Mouse (Mus musculus) cerebellum, postnatal 4 days (tissue): ENCODE data around the gene Gjb2.

Source experiments
- DNase-seq, 2 experiments: peaks; one replicate each; pipeline ENCODE4 v3.0.0; 2022; ENCODE audit warnings: low spot score in 2 of 2, mixed read lengths in 1 of 2

The Gjb2 gene

GRCm38 (mm10) chr14:57066053-57066452 lies 38.4 kb downstream of the Gjb2 start:
- DNase-seq, result no peak

DNA sequence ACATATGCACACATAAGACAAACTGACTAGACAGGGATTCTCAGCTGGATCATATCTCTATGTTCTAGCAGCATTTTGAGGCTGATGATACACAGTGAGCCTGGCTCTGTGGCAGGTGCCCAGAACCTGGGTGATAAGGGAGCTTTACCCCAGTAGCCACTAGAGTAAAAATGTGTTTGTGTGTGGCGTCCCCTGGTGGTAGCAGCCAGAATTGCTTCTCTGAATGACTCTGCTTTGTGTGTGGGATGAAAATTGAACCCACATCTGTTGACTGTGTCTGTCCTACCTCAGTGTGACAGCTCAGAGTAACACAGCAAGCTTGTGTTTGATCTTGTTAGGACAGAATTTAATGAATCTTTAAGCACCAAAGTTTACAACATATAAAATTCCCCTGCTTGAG lies 44.5 kb downstream of the Gjb2 start:
- DNase-seq, result peak; percentile 35 to 71

DNA sequence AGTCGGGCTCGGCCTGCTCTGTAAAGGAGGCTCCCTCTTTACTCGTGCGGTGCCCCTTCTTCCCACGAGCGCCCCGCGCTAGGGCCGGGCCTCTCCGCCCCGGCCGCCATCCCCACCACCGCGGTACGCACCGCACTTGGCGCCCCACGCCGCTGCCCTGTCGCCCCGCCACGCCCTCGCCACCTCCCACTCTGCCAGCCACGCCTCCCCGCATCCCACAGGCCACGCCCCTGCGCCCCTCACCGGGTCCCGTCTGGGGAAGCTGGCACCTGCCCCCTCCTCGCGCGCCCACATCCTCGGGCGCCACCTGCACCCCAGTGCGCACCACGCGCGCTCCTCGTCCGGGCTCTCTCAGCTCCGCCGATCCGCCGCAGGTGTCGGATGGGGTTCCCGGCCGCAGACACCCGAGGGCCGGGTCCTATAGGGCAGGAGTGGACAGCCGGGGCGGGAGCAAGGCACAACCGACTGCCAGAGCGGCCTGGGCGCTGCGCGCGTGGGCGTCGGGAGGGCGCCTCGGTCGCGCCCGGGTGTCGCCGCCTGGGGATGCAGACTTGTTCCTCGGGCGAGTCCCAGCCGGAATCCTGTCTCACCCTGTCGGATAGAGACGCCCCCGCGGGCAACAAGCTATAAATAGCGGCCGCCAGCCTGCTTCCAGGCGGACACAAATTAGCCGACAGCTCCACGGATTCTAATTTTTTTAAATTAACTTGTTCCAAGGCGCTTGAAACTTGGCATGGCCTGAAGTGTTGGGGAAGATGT lies 46.8 kb downstream of the Gjb2 start, which contains the start of gene Gja3:
Gene Gja3 (minus strand): TSS at position 538 of the 759 bp plus-strand sequence.
- peak in 1 of 2 experiments; percentile 15 for DNase-seq

DNA sequence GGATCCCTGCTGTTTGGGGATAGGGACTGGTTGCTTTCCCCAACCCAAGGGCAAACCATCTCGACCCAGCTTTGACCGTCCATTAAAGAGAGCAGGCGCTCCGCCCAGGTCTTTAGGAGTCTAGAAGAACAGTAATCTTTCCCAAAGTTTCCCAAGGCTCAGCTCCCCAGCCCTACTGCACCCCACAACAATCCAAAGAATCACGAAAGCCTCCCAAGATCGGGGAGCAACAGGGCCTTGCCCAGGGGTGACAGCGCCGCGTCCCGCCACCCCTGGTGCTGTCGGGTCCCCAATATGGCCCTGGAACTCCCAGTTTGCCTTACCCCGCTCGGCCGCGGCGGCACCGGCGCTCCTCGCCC lies 47.3 kb downstream of the Gjb2 start:
- DNase-seq, result no peak

DNA sequence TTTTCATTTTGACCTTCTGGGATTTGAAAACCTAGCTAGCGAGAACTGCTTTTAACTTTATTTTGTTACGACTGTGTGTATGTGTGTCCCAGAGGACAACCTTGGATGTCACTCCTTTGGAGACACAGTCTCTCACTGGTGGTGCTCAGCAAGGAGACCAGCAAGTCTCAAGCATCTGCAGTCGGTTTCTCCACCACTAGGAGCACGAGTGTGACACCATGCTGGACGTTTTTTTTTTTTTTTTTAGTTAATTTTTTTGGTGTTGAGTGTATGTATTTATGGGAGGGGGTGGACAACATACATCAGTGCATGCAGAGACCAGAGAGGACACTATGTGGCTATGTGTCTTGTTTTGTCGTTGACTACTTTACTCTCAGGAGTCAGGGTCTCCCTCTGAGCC lies 51.8 kb downstream of the Gjb2 start:
- no peak for DNase-seq
